Mouse (Mus musculus): ENCODE data around the gene Folh1. TPM values are rescaled to one million over a fixed set of nuclear protein-coding genes. Genes with fewer than 3 reads are reported as not detected.
"Not testable (repeated sequence)": the region's sequence is repeated elsewhere in the genome, so short reads cannot be mapped to it uniquely, and the experiment has no call there.

The Folh1 gene
- total RNA-seq (2022), result 1 to 10 TPM; 5.4 to 6.9 (median 6.3) TPM

GRCm38 (mm10) chr7:86775617-86776325 is at the start of gene Folh1:
Gene Folh1 (minus strand): TSS chr7:86775943.
- peak; percentile 7 for DNase-seq (ENCODE audit: low spot score in 2 of 2)

GRCm38 (mm10) chr7:86816466-86816865 is 40.7 kb upstream of the Folh1 start:
- no peak for DNase-seq (ENCODE audit: low spot score in 2 of 2)

DNA sequence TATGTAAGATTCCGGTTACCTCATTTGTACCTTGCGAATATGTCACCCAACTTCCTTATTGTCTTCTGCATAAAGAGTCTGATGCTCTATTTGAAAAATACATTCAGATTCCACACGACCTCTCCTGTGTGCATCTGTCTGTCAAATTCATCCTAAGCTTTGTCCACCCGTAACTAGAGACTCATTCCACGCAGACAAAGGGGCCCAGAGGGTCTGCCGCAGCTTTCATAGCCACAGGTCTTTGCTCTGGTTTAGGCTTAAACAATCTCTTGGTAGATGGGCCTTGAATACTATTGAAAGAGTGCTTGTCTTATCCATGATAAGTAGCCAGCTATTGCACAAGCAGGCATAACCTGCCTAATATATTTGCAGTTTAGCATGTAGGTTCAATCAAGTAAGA is 40.0 kb upstream of the Folh1 start:
- DNase-seq (ENCODE audit: low spot score in 2 of 2), result not testable (repeated sequence)

DNA sequence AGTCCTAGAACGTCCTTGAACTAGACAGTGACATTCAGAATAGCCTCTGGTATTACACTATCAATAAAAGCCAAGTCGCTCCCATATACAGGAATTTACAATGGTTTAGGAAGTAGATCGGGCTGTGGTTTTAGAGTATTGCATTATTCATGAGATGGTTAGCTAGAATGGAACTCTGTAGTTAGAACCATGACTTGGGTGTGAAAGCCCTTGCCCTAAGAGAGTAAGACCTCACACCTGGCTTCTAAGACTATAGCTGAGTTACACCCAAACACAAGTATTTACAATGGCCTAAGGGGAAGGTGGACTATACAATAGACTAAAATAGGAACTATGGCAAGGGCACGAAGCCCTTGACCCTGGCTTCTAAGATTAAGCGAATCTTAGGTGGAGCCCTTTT is 39.5 kb upstream of the Folh1 start:
- DNase-seq (ENCODE audit: low spot score in 2 of 2), result not testable (repeated sequence)

- DNase-seq (ENCODE audit: low spot score in 2 of 2), result no peak
Observed at GRCm38 (mm10) chr7:86794727-86795126, 19.0 kb upstream of the Folh1 start, which contains the start of gene Vmn2r77. Gene Vmn2r77 (plus strand): TSS chr7:86795027.

GRCm38 (mm10) chr7:86771621-86772020 is 4.1 kb downstream of the Folh1 start:
- no peak for DNase-seq (ENCODE audit: low spot score in 2 of 2)

- no peak for DNase-seq (ENCODE audit: low spot score in 2 of 2)
Observed at GRCm38 (mm10) chr7:86764628-86765027, 11.1 kb downstream of the Folh1 start.

DNA sequence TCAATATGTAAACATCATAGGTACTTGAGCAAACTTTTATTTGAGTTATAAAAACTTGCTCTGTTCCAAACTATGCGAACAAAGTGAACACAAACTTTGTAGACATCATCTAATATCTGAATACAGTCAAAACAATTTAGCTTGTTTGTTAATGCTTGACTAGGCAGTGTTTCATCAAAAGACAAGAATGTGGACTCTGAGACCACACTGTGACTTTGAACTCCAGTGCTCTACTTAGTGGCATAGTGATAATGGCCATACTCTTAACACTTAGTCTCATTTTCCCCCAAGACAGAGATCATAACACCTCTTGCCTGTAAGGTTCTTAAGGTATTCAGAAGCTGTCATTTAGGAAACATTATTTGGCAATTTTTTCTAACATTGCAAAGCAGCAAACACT is 15.0 kb downstream of the Folh1 start:
- DNase-seq (ENCODE audit: low spot score in 2 of 2), result no peak

GRCm38 (mm10) chr7:86725013-86725412 is 50.7 kb downstream of the Folh1 start:
- DNase-seq (ENCODE audit: low spot score in 2 of 2), result no peak

DNA sequence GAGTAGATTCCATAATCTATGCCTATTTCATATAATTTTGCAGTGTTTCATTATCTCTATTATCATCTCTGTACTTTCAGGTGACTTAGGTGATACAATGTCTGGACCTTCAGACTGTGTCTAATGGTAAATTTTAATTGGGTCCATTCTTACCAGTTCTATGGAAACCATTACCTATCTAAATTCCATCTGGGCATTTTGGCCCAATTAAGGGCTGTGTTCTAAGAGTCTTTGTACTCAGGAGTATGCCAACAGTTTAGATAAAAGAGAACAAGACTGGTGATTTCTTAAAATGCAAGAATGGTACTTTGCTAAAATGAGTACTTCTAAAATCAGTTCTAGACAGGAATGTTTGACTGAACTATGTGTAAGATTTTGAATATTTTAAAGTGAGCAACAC is 87.7 kb downstream of the Folh1 start, which contains the start of gene Olfr292:
Gene Olfr292 (plus strand): TSS at position 301 of the 400 bp plus-strand sequence.
- DNase-seq (ENCODE audit: low spot score in 2 of 2), result no peak

Other genes starting within 250 kb of the Folh1 start
- gene Olfr295, start 192.1 kb downstream of the Folh1 start, total RNA-seq (2022), result not detected
- not detected for gene Olfr294, start 159.3 kb downstream of the Folh1 start, total RNA-seq (2022)
- gene Olfr293, start 126.9 kb downstream of the Folh1 start, total RNA-seq (2022), result not detected
- not detected for gene Olfr292, start 87.6 kb downstream of the Folh1 start, total RNA-seq (2022)
- gene Vmn2r77, start 19.1 kb upstream of the Folh1 start, total RNA-seq (2022), result not detected
- not detected for gene Vmn2r78, start 139.2 kb upstream of the Folh1 start, total RNA-seq (2022)
- gene Vmn2r79, start 220.2 kb upstream of the Folh1 start, total RNA-seq (2022), result under 1 TPM in 2 of 4 experiments, not detected in 2; 0.04 to 0.05 TPM

Measured in left cerebral cortex, adult 8-10 months (tissue).